Mouse (Mus musculus) hindbrain, embryonic 16.5 days (tissue): ENCODE results near the gene Gm6034. TPM values are rescaled to one million over a fixed set of nuclear protein-coding genes. Genes with fewer than 3 reads are reported as not detected.
"Not testable (repeated sequence)": the region's sequence is repeated elsewhere in the genome, so short reads cannot be mapped to it uniquely, and the experiment has no call there.

Experiments used
- ATAC-seq: fragments of 200-750 bp; cut with Nextera tagmentation; 2 replicates; pipeline ENCODE4 v1.8.0; 2017; ENCODE audit warnings: moderate TSS enrichment, moderate library complexity
- H3K27ac ChIP-seq: fragments of 300-500 bp; sonication (generic); 2 replicates; pipeline ENCODE4 v1.5.1; 2014; ENCODE audit warnings: low read depth, mild to moderate bottlenecking, control low read depth, low read length, moderate library complexity
- H3K27me3 ChIP-seq: fragments of 300-500 bp; sonication (generic); replicated peaks from 2 replicates; pipeline ENCODE4 v1.6.1; 2014; ENCODE audit warnings: low read length; ENCODE audit not compliant: control insufficient read depth, insufficient read depth
- H3K36me3 ChIP-seq: fragments of 300-500 bp; sonication (generic); 2 replicates; pipeline ENCODE4 v1.6.1; 2014; ENCODE audit warnings: mild to moderate bottlenecking, low read length, moderate library complexity, mixed read lengths; ENCODE audit not compliant: control insufficient read depth, insufficient read depth
- H3K4me1 ChIP-seq: fragments of 300-500 bp; sonication (generic); 2 replicates; pipeline ENCODE4 v1.6.1; 2014; ENCODE audit warnings: low read depth, low read length; ENCODE audit not compliant: control insufficient read depth, insufficient read depth
- H3K4me2 ChIP-seq: fragments of 300-500 bp; sonication (generic); 2 replicates; pipeline ENCODE4 v1.6.1; 2014; ENCODE audit warnings: mild to moderate bottlenecking, low read length, control low read depth, moderate library complexity
- H3K4me3 ChIP-seq: fragments of 300-500 bp; sonication (generic); 2 replicates; pipeline ENCODE4 v1.5.1; 2014; ENCODE audit warnings: mild to moderate bottlenecking, low read length, control low read depth, moderate library complexity
- H3K9ac ChIP-seq: fragments of 300-500 bp; sonication (generic); 2 replicates; pipeline ENCODE4 v1.6.1; 2014; ENCODE audit warnings: low read depth, mild to moderate bottlenecking, control low read depth, low read length, moderate library complexity
- H3K9me3 ChIP-seq: fragments of 300-500 bp; sonication (generic); 2 replicates; pipeline ENCODE4 v1.6.1; 2014; ENCODE audit warnings: mild to moderate bottlenecking, low read length, moderate library complexity; ENCODE audit not compliant: control insufficient read depth
- WGBS: fragments of 180-500 bp; shearing (Covaris S2); extraction: QIAGEN DNeasy Blood & Tissue Kit; methylation state at CpG from one replicate; pipeline ENCODE4 v1.1.7; 2014; 5-methylcytosine and 5-hydroxymethylcytosine counted together
- polyA plus RNA-seq: library from polyadenylated mRNA; unstranded; fragments of >200 nt; fragmentation: Nextera tagmentation; extraction: Ambion mirVana; gene quantifications from 2 replicates; pipeline ENCODE4 v1.2.1, GENCODE M21; 2015

Gene Gm6034
- polyA plus RNA-seq, 1 experiment from 2014 or later, result not detected

- under 1% methylated on average over 42 of the region's 42 CpGs for WGBS
- Histone ChIP-seq H3K4me2 (peak overlapping the region; percentile 94), H3K27me3 (peaks cover 3% of the 10 kb centered on the region), H3K4me1 (peaks cover 6% of the 10 kb centered on the region; the same call in 1 of the 2 replicates), H3K36me3 (no peaks in the 10 kb centered on the region), H3K27ac (no peak overlapping the region), H3K9me3 (no peaks in the 10 kb centered on the region), H3K9ac (peak overlapping the region; percentile 71), H3K4me3 (peak overlapping the region; percentile 56)
- peak; percentile 50 for ATAC-seq
Measured at GRCm38 (mm10) chr17:36083870-36084451, 41.2 kb downstream of the Gm6034 start.

DNA sequence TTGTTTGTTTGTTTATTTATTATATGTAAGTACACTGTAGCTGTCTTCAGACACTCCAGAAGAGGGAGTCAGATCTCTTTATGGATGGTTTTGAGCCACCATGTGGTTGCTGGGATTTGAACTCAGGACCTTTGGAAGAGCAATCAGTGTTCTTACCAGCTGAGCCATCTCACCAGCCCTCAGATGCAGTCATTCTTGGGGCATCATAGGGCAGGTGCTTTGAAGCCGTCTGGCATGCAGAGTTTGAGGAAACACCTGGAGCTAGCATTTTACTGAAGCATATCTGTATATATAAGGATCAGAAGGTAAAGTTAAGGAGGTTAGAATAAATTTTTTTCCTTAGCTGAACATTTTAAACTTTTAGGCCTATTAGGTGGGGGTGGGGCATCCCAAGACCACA is 43.2 kb downstream of the Gm6034 start:
- not testable (repeated sequence) for H3K27me3 ChIP-seq, H3K9me3 ChIP-seq, H3K9ac ChIP-seq, ATAC-seq, H3K4me3 ChIP-seq, H3K4me1 ChIP-seq, H3K27ac ChIP-seq, H3K4me2 ChIP-seq, H3K36me3 ChIP-seq
- WGBS, result 81% methylated on average over 1 of the region's 1 CpGs

DNA sequence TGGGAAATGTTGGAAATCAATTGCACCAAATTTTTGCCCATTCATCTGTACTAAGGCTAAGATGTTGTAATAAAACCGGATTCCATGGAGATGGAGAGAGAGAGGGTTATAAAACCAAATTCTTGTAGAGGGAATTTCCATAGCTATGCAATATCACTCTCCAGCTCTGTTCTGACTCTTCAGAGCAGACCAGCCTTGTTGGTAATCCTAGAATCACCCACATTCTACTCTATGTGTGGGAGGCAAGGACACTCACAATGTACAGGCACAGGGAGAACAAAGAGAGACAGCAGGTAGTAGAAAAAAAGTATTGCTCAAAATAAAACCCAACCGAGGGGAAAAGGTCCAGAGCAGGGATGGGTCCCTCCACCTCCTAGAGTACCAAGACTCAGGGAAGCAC is 49.2 kb downstream of the Gm6034 start:
- H3K4me1 ChIP-seq, H3K4me2 ChIP-seq, ATAC-seq, H3K27me3 ChIP-seq, H3K36me3 ChIP-seq, H3K4me3 ChIP-seq, H3K9ac ChIP-seq, H3K9me3 ChIP-seq, H3K27ac ChIP-seq: not testable (repeated sequence)
- no CpG with 5 or more reads among the region's 2 CpGs for WGBS

DNA sequence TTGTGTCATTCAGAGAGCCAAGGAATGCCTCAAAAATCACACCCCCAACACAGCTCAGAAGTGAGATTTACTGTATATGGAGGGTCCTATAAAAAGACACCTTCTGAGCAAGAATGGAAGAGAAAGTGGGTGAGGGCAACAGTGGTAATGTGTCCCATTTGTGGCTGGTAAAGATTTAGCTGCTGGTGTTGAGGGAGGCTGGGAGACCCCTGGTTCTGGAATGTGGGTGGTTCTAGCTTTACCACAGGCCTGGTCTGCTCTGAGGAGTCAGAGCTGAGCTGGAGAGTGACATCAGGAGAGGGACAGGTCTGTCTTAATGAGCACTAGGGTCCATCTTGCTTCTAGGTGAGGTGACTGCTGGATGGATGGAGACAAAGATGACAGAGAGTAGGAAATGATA is 49.8 kb downstream of the Gm6034 start:
- not testable (repeated sequence) for H3K27me3 ChIP-seq, H3K36me3 ChIP-seq, H3K4me1 ChIP-seq, H3K27ac ChIP-seq, H3K4me3 ChIP-seq, ATAC-seq, H3K9ac ChIP-seq, H3K4me2 ChIP-seq, H3K9me3 ChIP-seq

- H3K27me3 ChIP-seq, result no peaks in the 10 kb centered on the region
- no peak overlapping the region for H3K4me3 ChIP-seq
- no peak overlapping the region for H3K9ac ChIP-seq
- no peak for ATAC-seq
- H3K4me2 ChIP-seq, result no peak overlapping the region
- 15% methylated on average over 3 of the region's 3 CpGs for WGBS
- no peaks in the 10 kb centered on the region for H3K9me3 ChIP-seq
- H3K36me3 ChIP-seq, result no peaks in the 10 kb centered on the region
- no peaks in the 10 kb centered on the region for H3K4me1 ChIP-seq
- no peak overlapping the region for H3K27ac ChIP-seq
Measured at GRCm38 (mm10) chr17:36093936-36094335, 51.2 kb downstream of the Gm6034 start.

GRCm38 (mm10) chr17:36099603-36100002 is 56.8 kb downstream of the Gm6034 start:
- not testable (repeated sequence) for ATAC-seq, H3K36me3 ChIP-seq, H3K27ac ChIP-seq, H3K4me1 ChIP-seq, H3K4me2 ChIP-seq, H3K9ac ChIP-seq, H3K4me3 ChIP-seq, H3K9me3 ChIP-seq, H3K27me3 ChIP-seq
- 41% methylated on average over 2 of the region's 2 CpGs for WGBS

DNA sequence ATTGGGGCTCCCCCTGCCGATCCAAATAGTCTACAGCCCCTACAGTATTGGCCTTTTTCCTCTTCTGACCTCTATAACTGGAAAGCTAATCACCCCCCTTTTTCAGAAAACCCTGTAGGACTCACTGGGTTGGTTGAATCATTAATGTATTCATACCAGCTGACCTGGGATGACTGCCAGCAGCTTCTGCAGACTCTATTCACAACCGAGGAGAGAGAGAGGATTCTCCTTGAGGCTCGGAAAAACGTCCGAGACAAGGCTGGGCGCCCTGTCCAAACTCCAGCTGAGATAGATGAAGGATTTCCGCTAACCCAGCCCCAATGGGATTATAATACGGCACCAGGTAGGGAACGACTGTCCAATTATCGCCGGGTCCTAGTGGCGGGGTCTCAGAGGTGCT is 59.3 kb downstream of the Gm6034 start:
- H3K4me1 ChIP-seq, H3K4me2 ChIP-seq, H3K4me3 ChIP-seq, ATAC-seq, H3K27me3 ChIP-seq, H3K9me3 ChIP-seq, H3K36me3 ChIP-seq, H3K9ac ChIP-seq, H3K27ac ChIP-seq: not testable (repeated sequence)
- WGBS, result 67% methylated on average over 11 of the region's 12 CpGs

Other genes with a start within 250 kb of the Gm6034 start
- gene Ier3, start 221.3 kb upstream of the Gm6034 start, polyA plus RNA-seq, result 14.5 and 17.2 TPM in 2 replicates
- gene Flot1, start 219.7 kb upstream of the Gm6034 start, polyA plus RNA-seq, result 131 and 150 TPM in 2 replicates
- 1,705 and 1,762 TPM in 2 replicates for gene Tubb5, start 204.7 kb upstream of the Gm6034 start, polyA plus RNA-seq
- 9.3 and 11.2 TPM in 2 replicates for gene Mdc1, start 201.4 kb upstream of the Gm6034 start, polyA plus RNA-seq
- 20.8 and 22.3 TPM in 2 replicates for gene Nrm, start 181.6 kb upstream of the Gm6034 start, polyA plus RNA-seq
- gene Ppp1r18, start 177.4 kb upstream of the Gm6034 start, polyA plus RNA-seq, result 18.9 and 24.4 TPM in 2 replicates
- 25.0 and 33.3 TPM in 2 replicates for gene Dhx16, start 163.1 kb upstream of the Gm6034 start, polyA plus RNA-seq
- gene 2310061I04Rik, start 145.5 kb upstream of the Gm6034 start, polyA plus RNA-seq, result 67.4 and 77.4 TPM in 2 replicates
- 287 and 393 TPM in 2 replicates for gene Atat1, start 132.9 kb upstream of the Gm6034 start, polyA plus RNA-seq
- 59.6 and 67.4 TPM in 2 replicates for gene Mrps18b, start 126.6 kb upstream of the Gm6034 start, polyA plus RNA-seq
- gene Ppp1r10, start 126.5 kb upstream of the Gm6034 start, polyA plus RNA-seq, result 32.7 and 40.2 TPM in 2 replicates
- gene Abcf1, start 73.2 kb upstream of the Gm6034 start, polyA plus RNA-seq, result 73.9 and 84.6 TPM in 2 replicates
- 74.1 and 75.1 TPM in 2 replicates for gene Gnl1, start 63.1 kb upstream of the Gm6034 start, polyA plus RNA-seq
- 93.3 and 93.7 TPM in 2 replicates for gene Prr3, start 62.7 kb upstream of the Gm6034 start, polyA plus RNA-seq
- gene H2-T24, start 22.4 kb upstream of the Gm6034 start, polyA plus RNA-seq, result 9.6 and 10.3 TPM in 2 replicates
- gene H2-T23, start 10.1 kb upstream of the Gm6034 start, polyA plus RNA-seq, result 5.0 and 5.1 TPM in 2 replicates
- gene H2-T22, start 214 bp upstream of the Gm6034 start, polyA plus RNA-seq, result 8.2 and 9.2 TPM in 2 replicates
- gene Gm11127, start 15.4 kb downstream of the Gm6034 start, polyA plus RNA-seq, result not detected in 2 replicates
- gene Gm19684, start 78.7 kb downstream of the Gm6034 start, polyA plus RNA-seq, result not detected in 2 replicates
- not detected in 2 replicates for gene Gm7030, start 86.5 kb downstream of the Gm6034 start, polyA plus RNA-seq
- not detected in 2 replicates for gene Gm8909, start 125.6 kb downstream of the Gm6034 start, polyA plus RNA-seq
- gene H2-T3, start 147.3 kb downstream of the Gm6034 start, polyA plus RNA-seq, result not detected in 2 replicates
- gene Rpp21, start 215.1 kb downstream of the Gm6034 start, polyA plus RNA-seq, result 117 and 131 TPM in 2 replicates
- gene Trim39, start 229.3 kb downstream of the Gm6034 start, polyA plus RNA-seq, result 22.1 and 25.4 TPM in 2 replicates
- gene H2-M10.2, start 243.5 kb downstream of the Gm6034 start, polyA plus RNA-seq, result 0.14 and 0.19 TPM in 2 replicates